Mouse (Mus musculus) cerebellum, postnatal 4 days (tissue): ENCODE results near the gene Psmd9.
"Not testable (repeated sequence)": the region's sequence is repeated elsewhere in the genome, so short reads cannot be mapped to it uniquely, and the experiment has no call there.

ENCODE experiments used
- DNase-seq, 2 experiments: peaks; one replicate each; pipeline ENCODE4 v3.0.0; 2022; ENCODE audit warnings: low spot score in 2 of 2, mixed read lengths in 1 of 2

The Psmd9 gene

GRCm38 (mm10) chr5:123190912-123191311 lies 21.7 kb downstream of the Psmd9 start:
- peak in 1 of 2 experiments; percentile 1 for DNase-seq

- DNase-seq = peak in 1 of 2 experiments; percentile 0
Observed at GRCm38 (mm10) chr5:123191427-123191826, 22.2 kb downstream of the Psmd9 start.

GRCm38 (mm10) chr5:123192606-123193150 lies 23.5 kb downstream of the Psmd9 start:
- peak in 1 of 2 experiments; percentile 10 for DNase-seq

GRCm38 (mm10) chr5:123193436-123193835 lies 24.2 kb downstream of the Psmd9 start:
- DNase-seq = peak in 1 of 2 experiments; percentile 7

GRCm38 (mm10) chr5:123194856-123195255 lies 25.6 kb downstream of the Psmd9 start:
- peak in 1 of 2 experiments; percentile 12 for DNase-seq

- DNase-seq = peak in 1 of 2 experiments; percentile 7
Observed at GRCm38 (mm10) chr5:123195500-123196000, 26.3 kb downstream of the Psmd9 start.

- DNase-seq = no peak
Observed at GRCm38 (mm10) chr5:123196746-123197145, 27.5 kb downstream of the Psmd9 start.

- no peak for DNase-seq
Observed at GRCm38 (mm10) chr5:123198523-123198922, 29.3 kb downstream of the Psmd9 start.

GRCm38 (mm10) chr5:123200816-123201522 lies 31.8 kb downstream of the Psmd9 start:
- not testable (repeated sequence) for DNase-seq

GRCm38 (mm10) chr5:123201523-123201892 lies 32.3 kb downstream of the Psmd9 start:
- DNase-seq = no peak

GRCm38 (mm10) chr5:123201987-123202386 lies 32.8 kb downstream of the Psmd9 start:
- no peak for DNase-seq

- DNase-seq = not testable (repeated sequence)
Observed at GRCm38 (mm10) chr5:123202771-123203170, 33.6 kb downstream of the Psmd9 start.

GRCm38 (mm10) chr5:123203591-123203990 lies 34.4 kb downstream of the Psmd9 start:
- DNase-seq = not testable (repeated sequence)

GRCm38 (mm10) chr5:123222346-123223050 lies 53.3 kb downstream of the Psmd9 start:
- not testable (repeated sequence) for DNase-seq

GRCm38 (mm10) chr5:123223051-123223410 lies 53.8 kb downstream of the Psmd9 start:
- DNase-seq = no peak

GRCm38 (mm10) chr5:123223861-123224260 lies 54.6 kb downstream of the Psmd9 start:
- DNase-seq = not testable (repeated sequence)

- no peak for DNase-seq
Observed at GRCm38 (mm10) chr5:123226851-123227250, 57.6 kb downstream of the Psmd9 start.

- DNase-seq = peak; percentile 96
Observed at GRCm38 (mm10) chr5:123227762-123228523, 58.7 kb downstream of the Psmd9 start.

GRCm38 (mm10) chr5:123228524-123228922 lies 59.3 kb downstream of the Psmd9 start:
- DNase-seq = no peak

GRCm38 (mm10) chr5:123229296-123229695 lies 60.1 kb downstream of the Psmd9 start:
- no peak for DNase-seq

GRCm38 (mm10) chr5:123232180-123232579 lies 63.0 kb downstream of the Psmd9 start:
- no peak for DNase-seq

- DNase-seq = peak in 1 of 2 experiments; percentile 45
Observed at GRCm38 (mm10) chr5:123235731-123236130, 66.5 kb downstream of the Psmd9 start.
